Mouse (Mus musculus): ENCODE measurements around the gene Vmn1r195.
"Not testable (repeated sequence)": the region's sequence is repeated elsewhere in the genome, so short reads cannot be mapped to it uniquely, and the experiment has no call there.

Vmn1r195 gene

DNA sequence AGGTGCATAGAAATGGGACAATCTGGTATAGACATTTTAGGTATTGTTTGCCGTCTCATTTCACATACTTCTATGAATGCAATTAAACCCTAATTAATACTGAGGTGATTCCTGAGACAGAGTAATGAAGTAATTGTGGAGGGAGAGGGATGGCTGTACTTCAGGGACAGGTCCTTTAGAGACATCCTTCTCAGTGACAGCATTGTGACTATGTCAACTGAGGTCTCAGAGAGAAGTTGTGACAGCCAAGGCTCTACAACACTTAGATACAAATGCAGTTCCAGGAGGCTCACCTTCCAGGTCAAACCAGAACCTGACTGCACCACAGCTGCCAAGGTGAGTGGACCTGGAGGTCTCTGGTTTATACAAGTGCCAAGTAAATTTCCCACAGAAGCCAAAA, at the start of gene Vmn1r195:
TSS of gene Vmn1r195 (plus strand) at position 301 of the 400 bp plus-strand sequence.
- DNase-seq (ENCODE audit: low spot score): not testable (repeated sequence)

DNA sequence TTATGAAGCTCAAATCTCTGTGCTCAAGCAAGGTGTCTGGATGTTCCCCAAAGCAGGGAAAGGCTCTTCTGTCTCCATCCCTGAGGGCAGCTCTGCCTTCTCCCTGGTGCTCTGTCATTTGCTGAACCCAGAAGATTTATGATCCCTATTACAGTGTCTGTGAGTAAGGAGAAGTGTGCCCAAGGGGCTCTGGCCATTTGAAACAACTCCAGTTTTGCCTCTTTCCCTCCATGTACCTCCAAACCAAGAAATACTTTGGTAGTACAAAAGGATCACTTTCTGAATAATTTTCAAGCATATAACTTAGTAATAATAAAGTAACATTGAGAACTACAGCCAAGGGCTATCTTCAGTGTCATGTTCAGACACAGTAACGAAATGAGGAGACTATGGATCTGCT, 47.3 kb upstream of the Vmn1r195 start, which contains the start of gene Vmn1r193:
TSS of gene Vmn1r193 (minus strand) at position 101 of the 400 bp plus-strand sequence.
- not testable (repeated sequence) for DNase-seq (ENCODE audit: low spot score)

- DNase-seq (ENCODE audit: low spot score): no peak
Observed at GRCm38 (mm10) chr13:22243915-22244314, 26.4 kb upstream of the Vmn1r195 start, which contains the start of gene Vmn1r194. Gene Vmn1r194 (plus strand): TSS chr13:22244215.

DNA sequence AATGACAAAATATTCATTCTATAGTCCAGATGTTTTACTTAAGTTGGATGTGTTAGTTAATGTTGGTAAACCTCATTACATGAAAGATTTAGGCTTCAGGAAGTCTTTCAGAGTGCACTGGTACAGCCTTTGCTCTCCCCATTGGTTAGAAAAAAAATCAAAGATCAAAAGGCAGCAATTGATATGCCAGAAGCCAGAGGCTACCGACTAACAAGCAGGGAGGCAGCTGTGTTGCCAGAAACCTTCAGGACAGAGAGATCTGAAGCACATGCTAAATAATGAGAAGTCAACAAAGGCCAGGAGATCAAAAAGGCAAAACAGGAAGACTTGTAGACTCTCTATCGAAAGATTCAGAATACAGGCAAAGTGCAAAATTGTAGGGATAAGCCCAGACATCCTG, 1.4 kb downstream of the Vmn1r195 start:
- DNase-seq (ENCODE audit: low spot score): no peak

DNA sequence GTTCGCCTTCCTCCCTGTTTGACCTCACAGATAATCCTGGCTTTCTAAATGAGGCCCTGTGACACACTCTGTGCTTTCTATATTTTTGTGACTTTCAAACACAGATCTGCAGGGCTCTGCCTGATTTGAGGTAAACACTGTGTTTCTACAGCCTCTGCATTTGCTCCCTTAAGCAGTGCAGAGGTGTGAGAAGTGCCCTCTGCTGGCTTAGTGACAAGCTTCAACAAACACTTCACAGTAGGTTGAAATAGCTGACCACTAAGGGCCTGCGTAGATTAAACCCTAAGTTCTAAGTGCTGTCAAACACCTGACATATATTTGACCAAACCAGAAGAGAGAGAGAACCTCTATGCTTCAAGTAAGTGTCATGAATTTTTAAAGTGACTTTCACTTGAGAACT, 14.3 kb downstream of the Vmn1r195 start:
- DNase-seq (ENCODE audit: low spot score): no peak

DNA sequence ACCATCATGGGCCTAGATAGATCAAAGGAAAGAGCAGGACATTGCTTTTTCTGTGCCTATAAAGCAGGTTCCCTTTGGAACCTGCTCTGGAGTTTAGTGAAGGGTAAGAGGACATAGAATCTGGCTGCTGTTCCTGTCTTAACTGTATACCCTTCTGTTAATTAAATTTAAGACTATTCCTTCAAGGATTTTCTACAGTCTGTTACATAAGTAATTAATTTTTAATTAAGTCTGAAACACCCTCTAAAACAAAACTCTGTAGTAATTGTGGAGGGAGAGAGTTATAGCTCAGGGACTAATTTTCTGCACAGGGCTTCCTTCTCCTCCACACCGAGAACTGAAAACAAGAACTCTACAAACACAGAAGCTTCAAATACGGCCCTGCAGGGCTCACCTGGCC, 19.3 kb downstream of the Vmn1r195 start, which contains the start of gene Vmn1r196:
TSS of gene Vmn1r196 (plus strand) at position 301 of the 400 bp plus-strand sequence.
- DNase-seq (ENCODE audit: low spot score): no peak

DNA sequence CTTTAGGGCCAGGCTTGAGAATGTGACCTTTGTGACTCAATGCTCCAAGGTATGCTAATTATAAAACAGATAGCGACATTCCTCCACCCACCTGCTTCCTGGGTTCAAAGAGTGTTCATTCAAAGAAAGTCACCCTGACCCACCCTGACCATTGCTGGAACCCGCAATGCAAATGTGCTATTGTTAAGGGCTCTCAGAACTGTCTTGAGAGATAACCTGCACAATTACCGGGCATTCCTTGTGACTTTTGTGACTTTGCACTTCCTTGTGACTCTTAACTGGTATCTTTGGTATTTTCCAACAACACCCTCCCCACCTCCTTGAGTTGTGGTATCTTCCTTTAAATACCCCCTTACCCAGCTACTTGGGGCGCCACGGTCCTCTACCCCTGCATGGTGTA, 37.8 kb downstream of the Vmn1r195 start:
- DNase-seq (ENCODE audit: low spot score): not testable (repeated sequence)

DNA sequence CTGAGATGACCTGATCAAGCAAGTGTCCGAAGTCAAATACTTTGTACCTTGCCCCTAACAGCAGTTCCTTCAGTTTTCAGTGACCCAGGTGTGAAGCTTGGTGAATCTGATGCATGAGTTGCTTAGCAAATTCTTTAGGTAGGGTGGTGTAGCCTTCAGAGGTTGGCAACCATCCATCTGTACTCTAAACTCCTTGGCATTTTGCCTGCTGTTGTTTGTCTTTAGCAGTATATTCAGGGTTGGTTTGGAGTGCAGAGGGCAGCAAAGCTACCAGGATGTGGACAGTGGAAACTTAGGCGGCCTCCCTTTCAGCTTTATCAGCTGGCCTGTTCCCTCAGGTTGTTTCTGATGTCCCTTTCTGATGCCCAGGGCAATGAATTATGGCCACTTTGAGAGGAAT, 45.0 kb downstream of the Vmn1r195 start:
- DNase-seq (ENCODE audit: low spot score): no peak

- no peak for DNase-seq (ENCODE audit: low spot score)
Observed at GRCm38 (mm10) chr13:22317366-22317765, 47.0 kb downstream of the Vmn1r195 start.

DNA sequence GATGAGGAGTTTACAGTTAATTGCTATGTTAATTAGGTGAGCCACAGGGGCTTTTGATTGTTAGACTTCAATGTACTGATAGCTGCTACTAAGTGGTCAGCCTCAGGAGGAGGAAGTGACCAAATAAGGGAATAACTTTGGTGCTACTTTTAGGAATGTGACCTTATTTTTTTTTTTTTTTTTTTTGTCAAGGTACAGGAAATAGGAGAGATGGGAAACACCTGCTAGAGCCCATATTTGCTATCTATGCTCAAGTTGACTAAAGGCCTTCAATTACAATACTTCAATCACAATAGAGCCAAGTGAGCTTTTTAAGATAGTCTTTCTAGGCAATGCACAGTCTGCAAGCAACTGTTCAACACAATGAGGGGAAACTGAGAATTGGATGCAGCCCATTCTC, 49.8 kb downstream of the Vmn1r195 start:
- DNase-seq (ENCODE audit: low spot score): no peak

DNA sequence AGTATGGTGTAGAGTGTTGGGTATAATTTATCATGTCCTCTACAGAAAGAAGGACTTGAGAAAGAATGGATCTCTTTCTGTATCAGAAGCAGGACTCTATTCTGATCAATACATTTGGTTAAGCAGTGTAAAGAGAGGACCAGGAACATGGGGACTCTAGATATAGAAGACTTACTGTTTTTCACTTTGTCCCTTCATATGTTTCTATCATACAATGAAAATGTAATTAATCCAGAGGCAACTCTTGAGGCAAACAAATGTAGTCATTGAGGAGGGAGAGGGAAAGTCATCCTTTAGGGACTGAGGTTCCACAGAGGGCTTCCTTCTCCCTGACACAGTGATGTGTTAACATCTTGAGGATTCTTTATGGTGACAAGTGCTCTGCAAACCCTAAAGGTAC, 54.0 kb downstream of the Vmn1r195 start, which contains the start of gene Vmn1r197:
TSS of gene Vmn1r197 (plus strand) at position 301 of the 400 bp plus-strand sequence.
- DNase-seq (ENCODE audit: low spot score): no peak

Data from testis, postnatal 10 days (tissue).